Mouse (Mus musculus): ENCODE data around the gene Acvr1b. TPM values are rescaled to one million over a fixed set of nuclear protein-coding genes. Genes with fewer than 3 reads are reported as not detected.

Acvr1b gene
- polyA plus RNA-seq, 1 experiment, result 3.8 TPM

- no peak overlapping the region for H3ac ChIP-seq (ENCODE audit: control insufficient read depth, insufficient read length, low read depth)
- no peaks in the 10 kb centered on the region for H3K36me3 ChIP-seq (ENCODE audit: control insufficient read depth, insufficient read depth)
- no peak for TF ChIP-seq USF1 (IDR thresholded peaks at IDR 0.05; ENCODE audit: low read depth)
- no peak for TF ChIP-seq CTCF (IDR thresholded peaks at IDR 0.05; ENCODE audit: control insufficient read depth, insufficient read depth, insufficient read length)
- no peak for TF ChIP-seq MYOG (IDR thresholded peaks at IDR 0.05; ENCODE audit: control insufficient read depth, extremely low read depth, insufficient read length)
- TF ChIP-seq CEBPB (IDR thresholded peaks at IDR 0.05; ENCODE audit: low read depth), result no peak
- no peak for TF ChIP-seq MYOD1 (IDR thresholded peaks at IDR 0.05; ENCODE audit: control insufficient read depth, insufficient read length, low read depth)
- no peak for TF ChIP-seq FOSL1 (IDR thresholded peaks at IDR 0.05; ENCODE audit: insufficient read depth, low read length, poor library complexity, severe bottlenecking)
- TF ChIP-seq MAX (IDR thresholded peaks at IDR 0.05), result no peak
- no peaks in the 10 kb centered on the region for H3K79me2 ChIP-seq (ENCODE audit: control insufficient read depth, insufficient read depth)
- H3K4me3 ChIP-seq (ENCODE audit: insufficient read depth, poor library complexity, severe bottlenecking), result no peak overlapping the region
- H3K79me3 ChIP-seq (ENCODE audit: low read depth), result no peaks in the 10 kb centered on the region
- no peaks in the 10 kb centered on the region for H3K27me3 ChIP-seq (ENCODE audit: control insufficient read depth, insufficient read depth, insufficient read length)
These were observed 70.1 kb downstream of the Acvr1b start for GRCm38 (mm10) chr15:101244012-101244411.

- Histone ChIP-seq H3K79me2 (ENCODE audit: control insufficient read depth, insufficient read depth) (no peaks in the 10 kb centered on the region), H3ac (ENCODE audit: control insufficient read depth, insufficient read length, low read depth) (peak overlapping the region; percentile 71), H3K27me3 (ENCODE audit: control insufficient read depth, insufficient read depth, insufficient read length) (no peaks in the 10 kb centered on the region), H3K79me3 (ENCODE audit: low read depth) (no peaks in the 10 kb centered on the region), H3K36me3 (ENCODE audit: control insufficient read depth, insufficient read depth) (no peaks in the 10 kb centered on the region), H3K4me3 (ENCODE audit: insufficient read depth, poor library complexity, severe bottlenecking) (peak overlapping the region; percentile 33)
- TF ChIP-seq MYOG (IDR thresholded peaks at IDR 0.05; ENCODE audit: control insufficient read depth, extremely low read depth, insufficient read length) (no peak), FOSL1 (IDR thresholded peaks at IDR 0.05; ENCODE audit: insufficient read depth, low read length, poor library complexity, severe bottlenecking) (no peak), USF1 (IDR thresholded peaks at IDR 0.05; ENCODE audit: low read depth) (no peak), CEBPB (IDR thresholded peaks at IDR 0.05; ENCODE audit: low read depth) (peak; percentile 2), MYOD1 (IDR thresholded peaks at IDR 0.05; ENCODE audit: control insufficient read depth, insufficient read length, low read depth) (no peak), MAX (IDR thresholded peaks at IDR 0.05) (peak; percentile 79), CTCF (IDR thresholded peaks at IDR 0.05; ENCODE audit: control insufficient read depth, insufficient read depth, insufficient read length) (no peak)
These were observed 72.6 kb downstream of the Acvr1b start for GRCm38 (mm10) chr15:101246231-101247154.

GRCm38 (mm10) chr15:101247155-101247498, 73.3 kb downstream of the Acvr1b start:
- H3K27me3 ChIP-seq (ENCODE audit: control insufficient read depth, insufficient read depth, insufficient read length), result no peaks in the 10 kb centered on the region
- H3K79me2 ChIP-seq (ENCODE audit: control insufficient read depth, insufficient read depth), result no peaks in the 10 kb centered on the region
- TF ChIP-seq MAX (IDR thresholded peaks at IDR 0.05) (no peak), CEBPB (IDR thresholded peaks at IDR 0.05; ENCODE audit: low read depth) (no peak), CTCF (IDR thresholded peaks at IDR 0.05; ENCODE audit: control insufficient read depth, insufficient read depth, insufficient read length) (no peak), FOSL1 (IDR thresholded peaks at IDR 0.05; ENCODE audit: insufficient read depth, low read length, poor library complexity, severe bottlenecking) (no peak), MYOD1 (IDR thresholded peaks at IDR 0.05; ENCODE audit: control insufficient read depth, insufficient read length, low read depth) (no peak), MYOG (IDR thresholded peaks at IDR 0.05; ENCODE audit: control insufficient read depth, extremely low read depth, insufficient read length) (no peak), USF1 (IDR thresholded peaks at IDR 0.05; ENCODE audit: low read depth) (no peak)
- H3ac ChIP-seq (ENCODE audit: control insufficient read depth, insufficient read length, low read depth), result no peak overlapping the region
- H3K36me3 ChIP-seq (ENCODE audit: control insufficient read depth, insufficient read depth), result no peaks in the 10 kb centered on the region
- no peaks in the 10 kb centered on the region for H3K79me3 ChIP-seq (ENCODE audit: low read depth)
- H3K4me3 ChIP-seq (ENCODE audit: insufficient read depth, poor library complexity, severe bottlenecking), result no peak overlapping the region

GRCm38 (mm10) chr15:101248029-101248710, 74.3 kb downstream of the Acvr1b start:
- H3K4me3 ChIP-seq (ENCODE audit: insufficient read depth, poor library complexity, severe bottlenecking), result no peak overlapping the region
- TF ChIP-seq MYOD1 (IDR thresholded peaks at IDR 0.05; ENCODE audit: control insufficient read depth, insufficient read length, low read depth) (no peak), MYOG (IDR thresholded peaks at IDR 0.05; ENCODE audit: control insufficient read depth, extremely low read depth, insufficient read length) (no peak), USF1 (IDR thresholded peaks at IDR 0.05; ENCODE audit: low read depth) (no peak), CTCF (IDR thresholded peaks at IDR 0.05; ENCODE audit: control insufficient read depth, insufficient read depth, insufficient read length) (no peak), CEBPB (IDR thresholded peaks at IDR 0.05; ENCODE audit: low read depth) (no peak), MAX (IDR thresholded peaks at IDR 0.05) (no peak), FOSL1 (IDR thresholded peaks at IDR 0.05; ENCODE audit: insufficient read depth, low read length, poor library complexity, severe bottlenecking) (no peak)
- H3K79me2 ChIP-seq (ENCODE audit: control insufficient read depth, insufficient read depth), result no peaks in the 10 kb centered on the region
- no peaks in the 10 kb centered on the region for H3K27me3 ChIP-seq (ENCODE audit: control insufficient read depth, insufficient read depth, insufficient read length)
- no peaks in the 10 kb centered on the region for H3K79me3 ChIP-seq (ENCODE audit: low read depth)
- no peak overlapping the region for H3ac ChIP-seq (ENCODE audit: control insufficient read depth, insufficient read length, low read depth)
- no peaks in the 10 kb centered on the region for H3K36me3 ChIP-seq (ENCODE audit: control insufficient read depth, insufficient read depth)

- H3K4me3 ChIP-seq (ENCODE audit: insufficient read depth, poor library complexity, severe bottlenecking), result no peak overlapping the region
- H3ac ChIP-seq (ENCODE audit: control insufficient read depth, insufficient read length, low read depth), result no peak overlapping the region
- H3K79me2 ChIP-seq (ENCODE audit: control insufficient read depth, insufficient read depth), result peaks cover 11% of the 10 kb centered on the region
- TF ChIP-seq USF1 (IDR thresholded peaks at IDR 0.05; ENCODE audit: low read depth), result peak; percentile 25
- no peak for TF ChIP-seq MYOG (IDR thresholded peaks at IDR 0.05; ENCODE audit: control insufficient read depth, extremely low read depth, insufficient read length)
- no peaks in the 10 kb centered on the region for H3K27me3 ChIP-seq (ENCODE audit: control insufficient read depth, insufficient read depth, insufficient read length)
- peaks cover 3% of the 10 kb centered on the region for H3K79me3 ChIP-seq (ENCODE audit: low read depth)
- H3K36me3 ChIP-seq (ENCODE audit: control insufficient read depth, insufficient read depth), result no peaks in the 10 kb centered on the region
These were observed 76.4 kb downstream of the Acvr1b start for GRCm38 (mm10) chr15:101250220-101250800.

Data from C2C12 (cell line).